Mouse (Mus musculus): ENCODE data around the gene Scrn3.

Gene Scrn3

GRCm38 (mm10) chr2:73312152-73313116, at the start of gene Scrn3, which contains the start of gene Cir1:
TSS of gene Scrn3 (plus strand) at chr2:73312601.
TSS of gene Cir1 (minus strand) at chr2:73312701.
- DNase-seq (ENCODE audit: low read depth): peak; percentile 98

- DNase-seq (ENCODE audit: low read depth): no peak
Measured at GRCm38 (mm10) chr2:73263172-73263765, 49.1 kb upstream of the Scrn3 start.

GRCm38 (mm10) chr2:73263794-73264610, 48.4 kb upstream of the Scrn3 start:
- no peak for DNase-seq (ENCODE audit: low read depth)

GRCm38 (mm10) chr2:73264611-73265195, 47.7 kb upstream of the Scrn3 start:
- no peak for DNase-seq (ENCODE audit: low read depth)

GRCm38 (mm10) chr2:73266011-73266410, 46.4 kb upstream of the Scrn3 start:
- DNase-seq (ENCODE audit: low read depth): peak; percentile 19

- no peak for DNase-seq (ENCODE audit: low read depth)
Measured at GRCm38 (mm10) chr2:73266623-73267022, 45.8 kb upstream of the Scrn3 start.

- DNase-seq (ENCODE audit: low read depth): no peak
Measured at GRCm38 (mm10) chr2:73267231-73267630, 45.2 kb upstream of the Scrn3 start.

- no peak for DNase-seq (ENCODE audit: low read depth)
Measured at GRCm38 (mm10) chr2:73267818-73268217, 44.6 kb upstream of the Scrn3 start.

GRCm38 (mm10) chr2:73268281-73268680, 44.1 kb upstream of the Scrn3 start:
- DNase-seq (ENCODE audit: low read depth): peak; percentile 26

GRCm38 (mm10) chr2:73268836-73269395, 43.5 kb upstream of the Scrn3 start:
- no peak for DNase-seq (ENCODE audit: low read depth)

- no peak for DNase-seq (ENCODE audit: low read depth)
Measured at GRCm38 (mm10) chr2:73269666-73270065, 42.7 kb upstream of the Scrn3 start.

GRCm38 (mm10) chr2:73270071-73270592, 42.3 kb upstream of the Scrn3 start:
- DNase-seq (ENCODE audit: low read depth): peak; percentile 66

- DNase-seq (ENCODE audit: low read depth): peak; percentile 46
Measured at GRCm38 (mm10) chr2:73270593-73271458, 41.6 kb upstream of the Scrn3 start.

- peak; percentile 58 for DNase-seq (ENCODE audit: low read depth)
Measured at GRCm38 (mm10) chr2:73271459-73272161, 40.8 kb upstream of the Scrn3 start, which contains the start of gene Sp9. TSS of gene Sp9 (plus strand) at chr2:73271925.

- peak; percentile 50 for DNase-seq (ENCODE audit: low read depth)
Measured at GRCm38 (mm10) chr2:73272351-73273248, 39.8 kb upstream of the Scrn3 start.

- DNase-seq (ENCODE audit: low read depth): peak; percentile 48
Measured at GRCm38 (mm10) chr2:73273249-73274118, 38.9 kb upstream of the Scrn3 start.

- DNase-seq (ENCODE audit: low read depth): peak; percentile 64
Measured at GRCm38 (mm10) chr2:73274119-73274920, 38.1 kb upstream of the Scrn3 start.
